Mouse (Mus musculus) cerebellum, adult 8-10 months (tissue): ENCODE data around the gene Mrpl49.
"Not testable (repeated sequence)": the region's sequence is repeated elsewhere in the genome, so short reads cannot be mapped to it uniquely, and the experiment has no call there.

Experiments
- DNase-seq: peaks from one replicate; pipeline ENCODE4 v3.0.0; 2022

The Mrpl49 gene

GRCm38 (mm10) chr19:6067011-6067723 lies 9.6 kb upstream of the Mrpl49 start:
- DNase-seq: peak; percentile 89

GRCm38 (mm10) chr19:6066571-6066970 lies 9.0 kb upstream of the Mrpl49 start:
- DNase-seq: no peak

- DNase-seq: no peak
Observed at GRCm38 (mm10) chr19:6063081-6063480, 5.5 kb upstream of the Mrpl49 start.

- DNase-seq: no peak
Observed at GRCm38 (mm10) chr19:6062418-6062817, 4.8 kb upstream of the Mrpl49 start.

GRCm38 (mm10) chr19:6061641-6062302 lies 4.2 kb upstream of the Mrpl49 start:
- no peak for DNase-seq

GRCm38 (mm10) chr19:6061021-6061533 lies 3.5 kb upstream of the Mrpl49 start, which contains the start of gene Znhit2:
TSS of gene Znhit2 (plus strand) at chr19:6061192.
- DNase-seq: peak; percentile 79

- DNase-seq: no peak
Observed at GRCm38 (mm10) chr19:6058966-6059365, 1.4 kb upstream of the Mrpl49 start.

- no peak for DNase-seq
Observed at GRCm38 (mm10) chr19:6058513-6058912, 928 bp upstream of the Mrpl49 start.

GRCm38 (mm10) chr19:6056696-6057095 lies 889 bp downstream of the Mrpl49 start:
- peak; percentile 37 for DNase-seq

- DNase-seq: no peak
Observed at GRCm38 (mm10) chr19:6054296-6054695, 3.3 kb downstream of the Mrpl49 start.

- no peak for DNase-seq
Observed at GRCm38 (mm10) chr19:6052516-6052915, 5.1 kb downstream of the Mrpl49 start.

GRCm38 (mm10) chr19:6048681-6049410 lies 8.7 kb downstream of the Mrpl49 start:
- peak; percentile 15 for DNase-seq

GRCm38 (mm10) chr19:6047899-6048166 lies 9.8 kb downstream of the Mrpl49 start:
- DNase-seq: no peak

GRCm38 (mm10) chr19:6047154-6047898 lies 10.3 kb downstream of the Mrpl49 start:
- peak; percentile 46 for DNase-seq

GRCm38 (mm10) chr19:6046294-6047153 lies 11.1 kb downstream of the Mrpl49 start, which contains the start of gene Syvn1:
TSS of gene Syvn1 (plus strand) at chr19:6046576.
- peak; percentile 90 for DNase-seq

- DNase-seq: peak; percentile 16
Observed at GRCm38 (mm10) chr19:6045366-6046293, 12.0 kb downstream of the Mrpl49 start.

- DNase-seq: not testable (repeated sequence)
Observed at GRCm38 (mm10) chr19:6044102-6044501, 13.5 kb downstream of the Mrpl49 start.

- DNase-seq: peak; percentile 21
Observed at GRCm38 (mm10) chr19:6042293-6042692, 15.3 kb downstream of the Mrpl49 start.

- DNase-seq: no peak
Observed at GRCm38 (mm10) chr19:6040002-6040401, 17.6 kb downstream of the Mrpl49 start.

- no peak for DNase-seq
Observed at GRCm38 (mm10) chr19:6038326-6038725, 19.3 kb downstream of the Mrpl49 start.

- no peak for DNase-seq
Observed at GRCm38 (mm10) chr19:6037695-6038094, 19.9 kb downstream of the Mrpl49 start.
